Mouse (Mus musculus) T-helper 2 cell (primary cell): Measurements from ENCODE around the gene Pja2.

Source experiments
- in situ Hi-C: fragments of 300-600 bp; cut with MboI, MseI; formaldehyde crosslinking; loops from one replicate; pipeline ENCODE4 v1.15.1; 2025; ENCODE audit warnings: high pct_unique_total_duplicates

Gene Pja2

DNA sequence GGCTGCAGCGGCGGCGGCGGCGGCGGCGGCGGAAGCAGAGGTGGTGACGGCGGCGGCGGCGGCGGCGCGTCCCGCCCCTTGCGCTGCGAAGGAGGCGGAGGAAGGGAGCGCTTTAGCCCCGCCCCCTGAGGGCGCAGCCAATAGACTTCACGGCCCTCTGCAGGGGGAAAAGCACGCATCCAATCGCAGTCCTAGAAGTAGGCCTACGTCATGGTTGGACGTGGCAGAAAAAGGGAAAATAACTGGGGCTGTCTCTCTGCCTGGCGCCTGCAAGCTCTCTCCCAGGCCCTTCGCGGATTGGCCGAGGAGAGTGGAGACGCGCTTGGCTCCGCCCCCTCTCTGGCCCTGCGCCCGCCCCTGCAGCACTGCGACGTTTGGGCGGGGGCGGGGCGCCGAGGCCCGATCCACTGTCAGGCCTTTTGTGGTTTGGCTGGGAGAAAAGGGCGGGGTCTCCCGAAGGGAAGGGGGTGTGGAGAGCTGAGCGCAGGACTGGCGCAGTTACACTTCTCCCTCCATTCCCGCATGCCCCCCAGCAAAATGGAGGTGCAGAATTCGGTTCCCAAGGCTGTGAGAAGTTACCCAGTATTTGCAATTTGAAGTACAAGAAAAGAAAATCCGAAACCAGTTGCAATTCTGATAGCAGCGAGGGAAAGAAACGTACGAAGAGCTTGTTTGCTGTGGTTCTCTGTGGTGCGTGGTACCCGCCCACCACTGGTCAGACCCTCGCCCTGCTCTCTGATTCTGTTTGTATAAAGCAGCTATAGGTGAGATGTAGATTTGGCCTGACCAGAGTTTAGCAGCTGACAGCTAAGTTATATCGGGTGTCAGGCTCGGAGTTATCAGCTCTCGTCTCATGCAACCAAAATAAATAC, at the start of gene Pja2:
Gene Pja2, minus strand, starts transcription at position 19 of the 872 bp plus-strand sequence.
- in situ Hi-C loops, result no loop called here

DNA sequence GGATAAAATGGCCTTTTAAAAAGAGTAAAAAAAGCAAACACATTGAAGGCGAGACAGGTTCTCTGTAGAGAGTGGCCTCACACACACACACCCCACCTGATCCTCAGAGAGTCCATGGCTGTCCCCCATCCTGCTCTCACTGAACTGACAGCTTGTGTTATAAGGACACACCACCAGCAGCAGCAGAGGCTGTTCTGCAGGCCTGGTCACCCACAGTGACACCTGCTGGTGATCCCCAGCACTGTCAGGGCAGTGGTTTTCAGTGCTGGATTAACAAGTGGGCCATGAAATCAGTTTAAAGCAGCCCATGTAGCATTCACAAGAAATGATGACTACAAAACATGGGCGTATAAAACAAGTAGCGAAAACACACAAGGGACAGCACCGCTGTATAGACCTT, 43.6 kb upstream of the Pja2 start:
- in situ Hi-C loops, result loop anchor here (5.0 to 25.0 kb wide), 4 partner anchors 61 to 1031 kb away; no protein-coding TSS in a partner anchor

DNA sequence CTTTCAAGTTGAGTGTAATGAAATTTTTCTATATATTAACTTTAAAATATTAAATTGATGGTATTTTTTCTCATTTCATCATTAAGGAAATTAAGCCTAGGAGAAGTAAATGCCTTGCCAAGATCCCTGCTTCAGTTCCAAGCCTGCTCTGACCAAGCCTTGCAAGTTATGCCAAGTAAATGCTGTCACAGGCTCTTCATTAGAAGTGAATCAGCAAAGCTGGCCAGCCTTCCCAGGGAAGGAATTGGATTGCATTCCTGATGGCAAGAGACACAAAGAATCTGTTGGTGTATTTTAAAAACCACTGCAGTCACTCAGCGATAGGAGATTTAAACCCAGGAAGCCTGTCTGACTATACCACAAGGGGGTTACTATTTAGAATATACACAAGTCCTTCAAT, 32.0 kb upstream of the Pja2 start:
- in situ Hi-C loops, result no loop called here

DNA sequence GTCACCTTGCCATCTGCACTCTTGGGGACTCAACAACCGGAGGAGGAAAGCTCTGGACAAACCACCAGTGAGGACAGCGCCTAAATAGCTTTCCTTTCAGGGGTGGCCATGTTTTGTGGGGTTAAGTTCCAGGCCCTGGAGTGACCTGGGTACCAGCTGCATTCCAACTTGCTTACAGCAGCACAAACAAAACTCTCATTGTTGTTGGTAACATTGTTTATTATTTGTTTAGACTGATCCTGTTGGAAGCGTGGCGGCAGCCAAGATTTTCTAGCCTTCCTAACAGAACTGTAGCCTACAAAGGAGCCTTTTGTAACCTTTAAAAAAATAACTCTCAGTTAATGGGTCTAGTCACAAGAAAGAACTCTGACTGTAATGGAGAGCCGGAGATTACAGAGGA, 30.9 kb upstream of the Pja2 start:
- in situ Hi-C loops, result no loop called here

DNA sequence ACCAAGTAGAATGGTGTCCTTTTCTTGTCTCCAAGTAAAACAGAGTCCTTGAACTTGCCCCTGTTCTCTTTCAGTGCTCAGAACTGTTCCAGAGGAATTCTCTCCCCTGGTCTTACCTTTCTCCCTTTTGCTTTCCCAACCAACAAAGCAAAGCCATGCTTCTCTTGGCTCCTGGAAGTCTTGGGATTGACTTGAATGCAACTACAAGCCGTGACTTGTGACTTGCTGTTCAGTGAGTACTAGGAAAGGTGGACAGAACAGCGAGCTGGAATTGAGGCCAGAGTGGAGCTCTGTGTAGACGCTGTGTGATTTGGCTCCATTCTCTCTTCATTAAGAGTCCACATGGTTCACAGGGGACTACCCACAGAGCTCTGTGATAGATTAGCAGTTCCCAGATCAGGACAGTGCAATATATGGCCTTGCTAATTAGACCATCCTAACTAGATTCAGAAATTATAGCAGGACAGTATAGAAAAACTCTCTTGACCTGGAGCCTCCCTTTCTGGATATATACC, 30.3 kb upstream of the Pja2 start:
- in situ Hi-C loops, result no loop called here

DNA sequence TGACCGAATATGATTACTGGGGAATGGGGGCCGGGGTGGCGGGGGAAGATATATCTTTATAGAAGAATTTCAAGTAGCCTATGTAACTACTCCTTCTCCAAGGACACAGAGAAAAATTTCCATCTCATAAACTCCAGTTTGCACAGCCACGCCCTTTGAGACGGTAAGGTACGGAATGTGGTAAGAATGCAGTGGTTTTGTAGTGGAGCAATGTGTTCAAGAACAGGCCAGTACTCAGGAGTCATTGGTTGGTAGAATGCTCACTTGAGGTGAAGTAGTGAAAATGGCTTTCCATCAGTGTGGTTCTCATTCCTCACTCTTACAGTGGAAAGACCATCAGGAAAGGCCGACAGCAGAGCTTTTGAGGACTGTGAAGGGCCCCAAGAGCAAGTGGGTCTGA, 22.2 kb upstream of the Pja2 start:
- in situ Hi-C loops, result no loop called here

DNA sequence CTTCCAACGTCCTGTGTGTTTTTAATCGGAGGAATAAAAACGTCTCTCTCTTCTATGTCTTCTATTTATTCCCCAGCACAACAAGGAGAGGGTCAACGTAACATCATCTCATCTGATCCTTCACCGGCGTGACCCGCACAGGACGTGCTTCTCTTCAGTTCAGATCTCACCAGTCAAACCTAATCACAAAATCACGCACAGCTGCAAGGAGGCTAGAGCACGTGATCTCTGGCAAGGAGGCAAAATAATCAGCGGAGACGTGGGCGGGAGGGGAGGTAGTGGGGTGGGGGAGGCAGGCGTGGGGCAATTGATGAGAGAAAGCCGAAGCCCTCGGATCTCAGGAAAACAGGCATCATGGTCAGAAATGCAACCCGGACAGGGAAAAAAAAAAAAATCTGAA, 14.4 kb upstream of the Pja2 start:
- in situ Hi-C loops, result no loop called here

DNA sequence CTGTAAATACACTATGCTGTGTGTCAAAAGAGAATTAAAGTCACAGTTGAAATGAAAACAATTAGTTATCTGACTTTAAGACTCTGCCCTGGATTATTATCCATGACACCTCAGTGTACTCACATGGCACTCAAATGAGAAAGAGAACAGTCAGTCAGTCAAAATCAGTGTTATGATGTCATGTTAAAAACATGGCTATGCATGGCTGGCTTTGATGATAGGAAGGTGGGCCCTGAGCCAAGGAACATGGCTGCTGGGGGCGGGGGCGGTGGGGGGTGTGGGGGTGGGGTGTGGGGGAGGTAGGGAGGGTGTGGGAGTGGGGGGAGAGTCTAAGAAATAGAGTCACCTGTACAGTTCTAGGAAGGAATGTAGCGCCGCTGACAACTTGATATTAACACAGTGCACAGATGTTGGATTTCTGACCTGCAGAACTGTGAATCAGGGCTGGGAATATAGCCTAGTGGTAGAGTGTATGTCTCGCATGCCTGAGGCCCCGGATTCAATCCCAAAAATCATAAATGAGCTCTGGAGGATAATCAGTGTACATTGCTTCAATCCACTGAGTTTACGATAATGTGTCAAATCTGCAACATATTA, 13.0 kb upstream of the Pja2 start:
- in situ Hi-C loops, result no loop called here

DNA sequence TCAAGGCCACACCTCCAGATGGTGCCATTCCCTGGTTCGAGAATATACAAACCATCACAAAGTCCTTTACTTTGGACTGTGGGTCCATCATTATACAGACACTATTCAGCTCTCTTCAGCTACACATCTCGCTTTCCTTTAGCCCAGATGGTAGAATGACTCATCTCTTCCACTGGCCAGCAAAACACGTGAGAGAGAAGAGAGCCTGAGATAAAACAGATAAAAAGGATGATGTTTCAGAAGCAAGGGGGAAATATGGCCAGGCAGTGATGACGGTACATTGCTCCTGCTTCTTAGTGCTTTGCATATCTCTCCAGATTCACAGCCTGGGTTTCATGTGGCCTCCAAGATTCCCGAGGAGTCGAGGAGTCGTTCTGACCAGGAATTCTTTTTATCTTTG, 10.0 kb upstream of the Pja2 start:
- in situ Hi-C loops, result no loop called here

DNA sequence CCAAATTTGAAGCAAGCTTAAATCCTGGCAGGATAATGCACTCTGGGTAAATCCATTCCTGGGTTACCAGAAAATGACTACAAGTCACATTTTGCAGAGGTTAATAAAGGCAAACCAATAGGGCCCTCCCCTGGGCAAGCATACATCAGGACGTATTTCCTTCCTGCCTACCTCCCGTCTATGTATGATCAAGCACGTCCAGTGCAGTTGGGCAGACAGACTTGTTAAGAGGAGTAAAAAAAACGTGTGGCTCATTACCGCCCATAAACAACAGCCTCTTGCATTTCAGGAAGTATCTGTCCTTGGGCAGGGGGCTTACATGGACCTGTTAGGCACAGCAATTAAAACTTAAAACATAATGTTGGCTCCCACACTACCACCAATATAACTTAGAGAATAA, 8.0 kb upstream of the Pja2 start:
- in situ Hi-C loops, result no loop called here

DNA sequence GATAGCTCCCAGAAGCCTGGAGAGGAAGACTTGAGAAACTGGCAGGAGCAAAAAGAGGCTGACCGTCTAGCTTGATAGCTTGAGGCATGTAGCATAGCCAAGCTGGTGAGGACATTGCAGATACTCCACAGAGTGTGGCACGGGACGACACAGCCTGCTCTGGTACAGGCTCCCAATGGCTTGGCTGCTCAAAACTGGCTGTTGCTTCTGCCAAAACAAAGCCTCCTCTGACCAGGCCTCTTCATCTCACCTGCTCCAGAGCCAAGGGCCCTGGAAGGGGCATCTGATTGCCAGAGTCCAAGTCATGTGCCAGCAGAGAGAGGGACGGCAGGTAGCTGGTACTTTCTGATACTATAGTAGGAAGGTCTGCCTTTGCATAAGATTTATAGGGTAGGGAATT, 5.5 kb upstream of the Pja2 start:
- in situ Hi-C loops, result no loop called here

DNA sequence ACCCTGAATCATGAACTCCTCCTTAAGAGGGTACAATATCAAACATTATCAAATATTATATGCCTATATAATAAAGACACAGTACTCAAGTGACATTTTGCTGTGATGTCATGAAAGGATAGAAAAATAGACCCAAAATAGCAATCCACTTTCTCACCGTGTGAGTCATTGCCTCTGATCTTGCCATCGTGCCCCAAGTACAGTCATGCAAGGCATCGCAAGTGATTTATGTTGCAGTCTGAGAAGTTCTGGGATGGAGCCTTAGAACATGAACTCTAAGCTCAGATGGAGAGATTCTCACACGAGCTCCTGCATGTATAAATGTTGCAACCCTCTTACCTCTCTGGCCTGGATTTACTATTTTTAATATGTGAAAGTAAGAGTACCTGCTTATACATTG, 2.2 kb upstream of the Pja2 start:
- in situ Hi-C loops, result no loop called here

DNA sequence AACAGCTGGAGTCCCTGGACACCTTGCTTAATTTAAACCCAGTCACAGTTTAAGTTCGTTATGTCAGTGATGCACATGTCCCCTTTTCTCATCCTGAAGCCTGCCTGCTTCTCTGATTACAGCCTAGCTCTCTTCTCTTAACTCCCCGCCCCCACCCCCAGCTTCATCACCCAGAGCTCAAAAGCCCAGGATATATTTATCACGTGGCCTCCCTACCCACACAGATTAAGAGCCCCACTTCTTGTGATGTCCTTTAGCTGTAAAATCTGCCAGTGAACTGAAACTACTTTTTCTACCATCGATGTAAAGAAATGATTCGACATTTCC, 1.0 kb upstream of the Pja2 start:
- in situ Hi-C loops, result no loop called here

DNA sequence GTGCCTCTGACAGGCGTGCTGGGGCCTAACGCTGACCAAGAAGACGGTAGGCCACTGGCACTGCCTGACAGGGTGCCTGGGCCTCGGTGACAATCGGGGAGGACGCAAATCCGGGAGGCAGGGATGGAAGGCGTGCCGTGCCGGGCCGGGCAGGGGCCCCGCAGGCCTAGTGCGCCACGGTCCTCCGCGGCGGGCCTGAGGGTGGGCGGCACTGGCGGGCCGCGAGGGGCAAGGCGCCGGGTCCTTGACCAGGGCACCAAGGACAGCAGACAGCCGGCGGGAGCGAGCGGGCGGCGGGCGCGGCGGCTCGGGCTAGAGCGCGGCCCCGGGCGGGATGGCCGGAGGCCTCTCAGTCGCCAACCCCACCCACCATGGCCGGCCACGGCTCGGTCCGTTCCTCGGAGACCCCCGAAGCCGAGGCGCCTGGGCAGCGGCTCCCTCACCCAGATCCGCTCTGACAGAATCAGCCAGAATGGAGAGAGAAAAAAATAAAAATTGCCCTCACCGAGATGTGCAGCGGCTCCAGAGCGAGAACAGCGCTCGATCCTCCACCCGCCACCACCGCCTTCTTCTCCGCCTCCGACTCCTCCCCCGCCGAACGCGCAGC, 322 bp downstream of the Pja2 start:
- in situ Hi-C loops, result no loop called here

DNA sequence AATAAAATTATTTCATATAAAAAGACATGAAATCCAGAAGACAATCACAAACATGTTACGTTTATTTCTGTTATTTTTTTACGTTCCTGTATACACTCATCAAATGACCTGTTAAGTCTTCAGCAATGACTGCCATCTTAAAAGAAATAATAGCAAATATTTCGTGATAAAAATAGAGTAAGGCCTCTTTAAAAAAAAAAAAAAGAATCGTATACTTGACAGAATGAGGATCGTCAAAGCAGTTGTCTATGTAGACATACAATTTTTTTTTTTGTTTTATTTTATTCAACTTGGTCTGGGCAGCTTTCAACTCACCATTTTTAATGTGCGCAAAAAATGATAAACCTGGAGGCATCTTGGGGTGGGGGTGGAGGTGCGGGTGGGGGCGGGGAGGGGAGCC, 831 bp downstream of the Pja2 start:
- in situ Hi-C loops, result no loop called here

DNA sequence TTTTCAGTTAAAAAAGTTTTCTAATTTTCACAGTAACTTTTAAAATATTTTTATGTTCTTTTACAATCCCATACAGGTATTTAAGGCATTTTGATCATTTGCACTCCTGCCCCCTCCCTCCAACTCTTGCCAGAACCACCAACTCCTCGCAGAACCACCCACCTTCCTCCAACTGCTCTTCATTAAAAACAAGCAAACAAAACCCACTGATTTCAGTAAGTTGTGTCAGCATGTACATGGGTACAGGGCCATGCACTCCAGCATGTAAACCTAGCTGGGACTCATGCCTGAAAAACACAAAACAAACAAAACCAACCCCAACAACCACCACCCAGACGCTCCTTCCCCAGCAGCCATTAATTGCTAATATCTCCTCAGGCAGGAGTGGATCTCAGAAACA, 7.2 kb downstream of the Pja2 start:
- in situ Hi-C loops, result no loop called here

DNA sequence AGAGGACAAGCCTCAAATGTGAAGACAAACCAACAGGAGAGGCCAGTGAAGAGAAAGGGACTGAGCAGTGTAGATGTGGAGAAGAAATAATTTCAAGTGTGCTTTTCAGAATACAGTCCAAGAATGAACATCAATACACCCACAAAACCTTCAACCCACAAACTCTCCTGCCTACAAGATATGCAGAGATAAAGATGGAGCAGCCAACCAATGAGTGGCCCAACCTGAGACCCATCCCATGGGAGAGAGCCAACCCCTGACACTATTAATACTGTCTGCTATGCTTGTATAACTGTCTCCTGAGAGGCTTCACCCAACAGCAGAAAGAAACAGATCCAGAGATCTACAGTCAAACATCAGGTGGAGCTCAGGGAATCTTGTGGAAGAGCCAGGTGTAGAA, 16.3 kb downstream of the Pja2 start:
- in situ Hi-C loops, result loop anchor here (10.0 kb wide), 1 partner anchor 59 kb away; no protein-coding TSS in a partner anchor

DNA sequence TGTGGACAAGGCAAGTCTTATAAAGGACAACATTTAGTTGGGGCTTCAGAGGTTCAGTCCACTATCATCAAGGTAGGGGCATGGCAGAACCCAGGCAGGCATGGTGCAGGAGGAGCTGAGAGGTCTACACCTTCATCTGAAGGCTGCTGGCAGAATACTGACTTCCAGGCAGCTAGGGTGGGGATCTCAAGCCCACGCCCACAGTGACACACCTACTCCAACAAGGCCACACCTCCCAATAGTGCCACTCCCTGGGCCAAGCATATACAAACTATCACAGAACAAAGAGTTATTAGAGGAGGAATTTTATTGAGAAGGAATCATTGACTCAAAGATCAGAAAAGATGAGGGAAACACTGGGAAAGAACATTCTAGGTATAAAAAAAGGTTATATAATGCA, 17.2 kb downstream of the Pja2 start:
- in situ Hi-C loops, result loop anchor here (10.0 kb wide), 1 partner anchor 60 kb away; no protein-coding TSS in a partner anchor

DNA sequence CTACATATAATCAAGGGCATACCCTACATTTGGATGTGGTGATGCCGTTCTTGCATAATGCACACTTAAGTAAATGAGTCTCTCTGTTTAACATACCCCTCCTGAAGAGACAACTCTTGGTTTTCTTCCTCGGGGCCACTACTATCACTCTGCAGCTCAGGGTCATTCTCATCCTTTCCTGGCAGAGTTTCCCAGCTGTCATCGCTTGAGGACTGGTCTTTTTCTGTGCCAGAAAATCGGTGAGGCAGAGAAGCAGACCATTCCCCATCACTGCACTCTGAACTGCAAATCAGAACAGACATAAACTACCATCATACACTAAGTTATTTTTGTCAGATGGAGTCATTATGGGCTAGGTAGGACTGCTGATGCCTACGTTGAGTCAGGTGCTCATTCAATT, 34.1 kb downstream of the Pja2 start:
- in situ Hi-C loops, result loop anchor here (10.0 kb wide), 1 partner anchor 197 kb away; no protein-coding TSS in a partner anchor

DNA sequence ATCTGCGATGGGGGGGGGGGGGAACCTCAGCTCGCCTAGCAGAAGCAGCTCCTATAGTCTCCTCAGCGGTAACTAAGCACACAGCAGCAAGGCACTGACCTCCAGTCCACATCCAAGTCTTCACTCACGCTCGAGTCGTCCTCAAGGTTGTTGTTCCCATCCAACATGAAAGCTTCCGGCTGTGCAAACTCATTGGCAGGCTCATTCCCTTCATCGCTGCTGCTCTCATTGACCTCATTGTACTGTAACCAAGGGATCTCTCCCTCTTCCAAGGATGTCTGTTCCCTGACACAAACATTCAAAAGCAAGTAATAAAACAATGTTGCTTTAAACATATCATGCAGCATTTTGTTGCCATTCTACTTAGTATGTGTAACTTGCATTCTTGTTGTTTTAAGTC, 39.0 kb downstream of the Pja2 start:
- in situ Hi-C loops, result loop anchor here (10.0 kb wide), 1 partner anchor 202 kb away; no protein-coding TSS in a partner anchor

DNA sequence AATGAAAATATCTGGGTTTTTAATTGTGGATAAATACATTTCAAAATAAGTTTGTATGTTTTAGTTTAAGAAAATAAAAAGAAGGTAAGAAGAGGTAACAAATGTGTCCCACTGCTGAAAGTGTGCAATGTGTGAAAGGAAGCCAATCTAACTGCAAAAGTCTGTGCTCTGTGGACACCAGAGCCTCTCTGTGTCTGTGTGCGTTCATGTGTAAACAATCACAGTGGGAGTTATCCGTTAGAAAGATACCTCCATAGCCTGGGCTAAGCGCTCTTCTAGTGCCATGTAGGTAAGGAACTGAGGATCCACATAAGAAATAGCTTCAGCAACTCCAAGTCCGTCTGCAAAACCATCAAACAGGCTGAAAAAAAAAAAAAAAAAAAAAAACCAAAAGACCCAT, 42.0 kb downstream of the Pja2 start:
- in situ Hi-C loops, result loop anchor here (10.0 kb wide), 1 partner anchor 205 kb away; no protein-coding TSS in a partner anchor

DNA sequence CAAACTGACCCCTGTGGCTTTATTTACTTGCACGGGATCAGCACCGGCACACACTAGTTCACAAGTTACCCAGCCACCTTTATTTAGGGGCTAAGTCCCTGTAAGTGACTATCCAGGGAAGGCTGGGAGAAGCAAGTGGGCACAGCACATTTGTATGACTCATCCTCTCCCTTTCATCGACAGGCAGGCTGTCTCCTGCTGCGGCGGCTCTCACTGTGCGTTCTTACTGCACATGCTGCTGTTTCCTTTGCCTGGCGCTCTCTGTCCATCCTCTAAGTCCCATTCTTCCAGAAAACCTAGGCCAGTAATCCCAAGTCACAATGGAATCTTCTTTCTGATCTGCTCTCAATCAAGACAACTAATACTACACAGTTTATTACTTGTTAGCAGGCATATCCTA, 43.7 kb downstream of the Pja2 start:
- in situ Hi-C loops, result no loop called here

DNA sequence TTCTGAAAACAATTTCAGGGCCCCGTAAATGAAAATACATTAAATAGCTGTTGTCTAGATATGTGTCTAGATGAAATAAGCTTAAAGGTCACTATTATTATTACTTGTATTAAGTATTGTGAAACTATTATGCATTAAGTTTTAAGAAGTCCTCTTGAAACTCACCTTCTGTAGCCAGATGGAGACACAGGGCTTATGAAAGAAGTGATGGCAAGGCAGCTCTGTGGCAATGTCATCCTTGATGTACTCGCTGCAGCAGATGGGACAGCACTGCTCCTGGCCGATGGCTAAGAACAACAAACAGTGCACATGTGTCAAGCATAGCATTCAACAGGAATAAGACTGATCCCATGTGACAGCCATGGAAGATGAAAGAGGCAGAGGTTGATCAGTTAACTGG, 44.9 kb downstream of the Pja2 start:
- in situ Hi-C loops, result no loop called here
